Mouse (Mus musculus) monocyte, adult 5-6 weeks (primary cell): ENCODE data around the gene Synpo2l. TPM values are rescaled to one million over a fixed set of nuclear protein-coding genes. Genes with fewer than 3 reads are reported as not detected.
A peak's percentile ranks its signal among the peaks of the same experiment; 100 is the strongest.
"Not testable (repeated sequence)": the region's sequence is repeated elsewhere in the genome, so short reads cannot be mapped to it uniquely, and the experiment has no call there.

Source experiments
- ATAC-seq: fragments of 153-309, 156-312 bp; replicated peaks from 2 replicates; pipeline ENCODE4 v1.8.0; 2017; ENCODE audit warnings: mild to moderate bottlenecking; ENCODE audit not compliant: low TSS enrichment, insufficient number of reproducible peaks, severe bottlenecking, poor library complexity, low FRiP score
- total RNA-seq: library from RNA; stranded (forward); fragments of 200-1000, 200-491, 200-594 nt; gene quantifications from 3 replicates; pipeline ENCODE4 v1.2.3, GENCODE M21; 2017

Gene Synpo2l
- total RNA-seq, result not detected in 3 replicates

DNA sequence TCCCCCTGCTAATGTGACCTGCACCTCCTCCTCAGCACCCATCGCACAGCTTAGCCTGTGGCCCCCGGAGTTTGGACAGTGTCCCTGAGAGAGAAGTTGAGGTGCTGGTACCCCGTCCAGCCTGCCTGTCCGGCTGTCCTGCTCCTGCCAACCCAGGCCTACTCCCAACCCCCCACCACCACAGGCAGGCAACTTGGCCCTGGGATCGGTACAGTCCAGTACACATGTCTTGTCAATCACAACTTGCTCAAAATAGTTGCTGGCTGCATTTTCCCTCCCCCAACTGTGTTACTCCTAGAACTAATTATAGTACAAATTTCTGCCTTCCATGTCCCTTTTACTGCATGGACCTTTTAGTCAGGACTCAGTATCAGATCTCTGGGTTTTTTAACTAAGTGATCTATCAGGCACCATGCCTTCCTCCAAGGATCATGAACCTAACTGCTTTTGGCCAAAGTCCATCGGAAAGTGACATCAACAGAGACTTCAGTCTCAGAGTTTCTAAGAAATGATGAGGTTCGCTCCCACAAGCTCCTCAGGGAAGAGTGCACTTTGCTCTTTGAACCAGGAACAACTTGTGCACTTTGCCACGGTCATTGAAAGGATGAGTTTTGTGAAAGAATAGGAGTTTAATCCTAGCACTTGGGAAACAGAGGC is at the start of gene Synpo2l:
Gene Synpo2l (minus strand): TSS at position 201 of the 657 bp plus-strand sequence.
- ATAC-seq, result no peak

DNA sequence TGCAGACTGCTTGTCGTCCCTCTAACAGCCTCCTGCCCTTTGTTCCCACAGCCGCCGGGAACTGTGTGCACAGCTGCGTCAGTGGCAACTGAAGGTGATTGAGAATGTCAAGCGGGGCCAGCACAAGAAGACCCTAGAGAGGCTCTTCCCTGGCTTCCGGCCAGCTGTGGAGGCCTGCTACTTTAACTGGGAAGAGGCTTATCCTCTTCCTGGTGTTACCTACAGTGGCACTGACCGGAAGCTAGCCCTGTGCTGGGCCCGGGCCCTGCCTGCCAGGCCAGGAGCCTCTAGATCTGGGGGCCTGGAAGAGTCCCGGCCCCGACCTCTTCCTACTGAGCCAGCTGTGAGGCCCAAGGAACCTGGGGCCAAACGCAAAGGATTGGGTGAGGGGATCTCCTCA is 45.7 kb upstream of the Synpo2l start:
- no peak for ATAC-seq

DNA sequence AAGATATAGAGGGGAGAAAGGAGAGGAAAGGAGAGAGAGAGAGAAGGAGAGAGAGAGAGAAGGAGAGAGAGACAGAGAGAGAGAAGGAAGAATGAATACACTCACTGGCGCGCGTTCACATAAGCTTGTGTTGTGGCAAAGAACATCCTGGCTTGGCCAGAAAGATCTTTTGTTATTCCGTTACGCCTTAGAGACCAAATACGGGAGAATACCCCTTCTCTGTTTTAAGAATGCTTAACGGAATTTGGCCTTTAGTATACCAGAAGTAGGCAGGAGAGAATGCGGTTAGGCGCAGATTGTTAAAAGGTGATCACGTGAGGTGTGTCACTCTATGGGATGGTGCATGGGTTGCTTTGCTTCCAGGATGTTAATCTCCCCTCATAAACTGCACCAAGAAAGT is 40.1 kb upstream of the Synpo2l start:
- no peak for ATAC-seq

DNA sequence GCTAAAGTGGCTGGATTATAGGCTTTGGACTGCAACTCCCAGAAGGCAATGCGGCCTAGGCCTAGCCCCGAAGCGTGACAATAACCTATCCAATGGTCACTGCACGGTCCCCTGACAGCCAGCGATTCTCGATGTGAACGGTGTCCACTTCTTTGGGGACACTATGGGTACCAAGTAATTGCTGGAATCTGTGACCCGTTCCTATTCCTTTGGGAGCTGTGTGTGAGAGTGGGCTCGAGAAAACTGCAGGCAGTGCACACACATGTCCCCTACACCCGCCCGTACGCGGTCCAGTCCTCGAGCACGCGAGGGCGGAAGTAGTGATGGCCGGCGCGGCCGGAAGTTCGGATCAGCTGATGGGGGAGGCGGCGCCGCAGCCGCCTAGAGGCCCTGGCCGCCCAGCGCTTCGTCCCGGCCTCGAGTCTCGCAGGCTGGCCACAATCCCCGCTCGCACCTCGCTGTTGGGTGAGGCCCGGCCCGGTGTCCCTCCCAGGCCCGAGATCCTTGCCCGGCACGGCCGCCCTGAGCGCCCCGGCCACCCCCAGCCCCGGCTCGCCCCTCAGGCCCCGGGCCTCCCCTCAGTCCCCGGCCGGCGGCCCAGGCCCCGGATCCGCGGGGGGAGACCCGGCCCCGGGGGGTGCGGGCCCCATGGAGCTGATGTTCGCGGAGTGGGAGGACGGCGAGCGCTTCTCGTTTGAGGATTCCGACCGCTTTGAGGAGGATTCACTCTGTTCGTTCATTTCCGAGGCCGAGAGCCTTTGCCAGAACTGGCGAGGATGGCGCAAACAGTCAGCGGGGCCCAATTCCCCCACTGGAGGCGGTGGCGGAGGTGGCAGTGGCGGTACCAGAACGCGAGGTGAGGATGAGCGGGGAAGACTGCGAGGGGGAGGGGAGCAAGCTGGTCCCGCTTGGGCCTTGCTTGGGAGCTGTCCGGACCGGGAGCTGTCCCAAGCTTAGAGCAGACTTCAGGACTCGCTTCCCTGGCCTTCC is 39.3 kb upstream of the Synpo2l start, which contains the start of gene Zswim8:
Gene Zswim8 (plus strand): TSS at position 352 of the 990 bp plus-strand sequence.
- ATAC-seq, result peak; percentile 83

DNA sequence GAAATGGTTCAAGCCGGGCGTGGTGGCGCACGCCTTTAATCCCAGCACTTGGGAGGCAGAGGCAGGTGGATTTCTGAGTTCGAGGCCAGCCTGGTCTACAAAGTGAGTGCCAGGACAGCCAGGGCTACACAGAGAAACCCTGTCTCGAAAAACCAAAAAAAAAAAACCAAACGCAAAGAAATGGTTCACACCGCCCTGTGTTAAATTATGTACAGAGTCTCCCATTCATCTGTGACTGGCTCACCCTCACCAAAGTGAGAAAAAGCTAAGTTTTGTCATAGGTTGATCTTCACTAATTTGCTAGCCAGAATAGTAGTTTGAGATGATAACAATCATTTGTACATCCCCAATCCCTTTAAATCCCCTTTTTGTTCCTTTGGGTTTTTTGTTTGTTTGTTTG is 35.3 kb upstream of the Synpo2l start:
- ATAC-seq, result not testable (repeated sequence)

DNA sequence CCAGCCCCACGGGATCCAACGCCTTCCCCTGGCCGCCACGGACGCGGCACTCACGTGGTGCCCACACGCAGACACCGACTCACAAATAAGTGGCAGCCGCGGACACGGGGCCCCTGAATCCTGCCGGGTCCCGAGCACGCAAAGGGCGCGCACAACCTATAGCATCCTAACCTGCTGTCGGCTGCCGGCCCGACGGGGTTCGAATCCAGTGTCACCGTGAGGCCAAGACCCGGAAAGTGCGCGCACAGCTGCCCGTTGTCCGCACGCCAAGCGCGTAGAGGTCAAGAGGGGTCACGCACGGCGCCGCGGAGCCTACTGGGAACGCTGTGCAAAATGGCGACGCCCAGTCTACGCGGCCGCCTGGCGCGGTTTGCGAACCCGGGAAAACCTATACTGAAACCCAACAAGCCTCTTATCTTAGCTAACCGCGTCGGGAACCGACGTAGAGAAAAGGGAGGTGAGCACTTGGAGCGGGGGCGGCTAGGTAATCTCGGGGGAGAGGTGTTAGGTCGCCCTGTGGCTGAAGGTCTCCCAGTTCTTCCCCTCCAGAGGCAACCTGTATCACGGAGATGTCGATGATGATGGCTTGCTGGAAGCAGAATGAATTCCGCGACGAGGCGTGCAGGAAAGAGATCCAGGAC is 34.7 kb upstream of the Synpo2l start, which contains the start of gene Chchd1:
Gene Chchd1 (plus strand): TSS at position 266 of the 641 bp plus-strand sequence.
- peak; percentile 87 for ATAC-seq

DNA sequence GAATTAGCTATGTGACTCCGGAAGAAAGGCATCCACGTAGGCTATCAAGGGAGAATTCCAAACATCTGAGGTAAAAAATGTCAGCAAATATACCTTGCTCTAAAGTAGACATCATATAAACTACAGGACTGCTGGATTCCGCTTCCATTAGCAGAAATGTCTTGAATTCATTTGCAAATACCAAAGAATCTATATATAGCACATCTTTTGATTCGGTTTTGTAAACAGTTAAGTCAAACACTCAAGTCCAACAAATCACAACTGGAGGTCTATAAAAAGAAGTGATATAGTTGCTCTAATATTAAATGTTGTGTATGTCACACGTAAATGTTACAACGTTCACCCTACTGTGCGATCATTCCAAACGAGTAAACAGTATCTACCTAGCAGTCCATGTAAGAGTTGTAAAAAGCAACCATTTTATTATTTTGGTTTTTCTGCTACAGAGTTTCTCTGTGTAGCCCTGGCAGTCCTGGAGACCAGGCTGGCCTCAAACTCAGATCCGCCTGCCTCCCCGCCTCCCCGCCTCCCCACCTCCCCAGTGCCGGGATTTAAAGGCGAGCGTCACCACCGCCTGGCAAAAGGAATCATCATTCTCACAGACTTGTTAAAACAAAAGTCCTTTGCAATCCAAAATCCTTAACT is 34.1 kb upstream of the Synpo2l start:
- no peak for ATAC-seq

DNA sequence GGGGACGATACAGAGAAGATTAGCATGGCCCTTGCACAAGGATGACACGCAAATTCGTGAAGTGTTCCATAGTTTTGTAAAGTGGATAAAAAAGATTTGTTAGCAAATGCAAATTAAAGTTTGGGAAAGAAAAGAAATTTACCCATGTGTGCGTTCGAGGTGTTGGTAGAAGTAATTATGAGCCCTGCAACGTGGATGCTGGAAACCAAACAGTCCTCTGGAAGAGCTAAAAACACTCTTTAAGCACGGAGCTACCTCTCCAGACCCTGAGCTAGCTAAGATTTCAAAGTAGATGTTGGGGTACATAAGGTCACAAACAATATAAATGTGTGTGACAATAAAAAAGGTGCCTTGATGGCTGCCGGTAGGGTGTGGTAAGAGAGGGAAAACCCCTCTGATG is 33.4 kb upstream of the Synpo2l start:
- no peak for ATAC-seq

DNA sequence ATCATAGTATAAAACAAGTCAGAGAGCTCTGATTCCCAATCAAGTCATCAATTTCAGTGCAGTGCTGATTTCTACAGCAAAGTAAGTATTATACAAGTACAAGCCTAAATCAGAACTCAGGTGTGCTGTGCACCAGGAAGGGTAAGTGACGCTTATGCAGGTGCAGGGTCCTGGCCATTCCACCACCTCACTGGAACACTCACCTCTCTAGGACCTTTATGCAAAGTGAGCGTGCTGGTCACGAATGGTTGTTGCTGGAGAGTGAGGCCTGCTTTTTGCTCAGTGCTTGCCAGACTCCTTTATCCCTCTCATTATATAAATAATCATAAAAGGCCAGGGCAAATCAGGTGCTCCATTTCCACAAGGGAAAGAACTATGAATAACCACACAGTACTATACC is 32.2 kb upstream of the Synpo2l start:
- ATAC-seq, result no peak

DNA sequence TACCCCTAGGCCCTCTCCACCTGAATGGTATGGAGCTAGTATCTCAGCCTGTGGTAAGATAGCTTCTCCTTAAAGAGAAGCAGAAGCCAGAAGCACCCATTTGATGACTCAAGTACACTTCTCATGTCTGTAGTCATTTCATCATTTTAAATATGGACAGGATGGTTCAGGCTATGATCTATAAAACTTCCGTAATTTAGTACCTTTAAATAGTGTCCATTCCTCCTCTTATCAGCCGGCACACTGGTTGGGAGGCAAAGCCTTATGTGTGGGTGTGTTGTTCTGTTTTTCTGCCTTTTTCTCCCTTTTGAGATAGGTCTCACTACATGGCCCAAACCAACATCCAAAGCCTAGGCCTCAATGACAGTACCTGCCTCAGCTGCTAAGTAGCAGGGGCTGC is 30.4 kb upstream of the Synpo2l start:
- no peak for ATAC-seq

DNA sequence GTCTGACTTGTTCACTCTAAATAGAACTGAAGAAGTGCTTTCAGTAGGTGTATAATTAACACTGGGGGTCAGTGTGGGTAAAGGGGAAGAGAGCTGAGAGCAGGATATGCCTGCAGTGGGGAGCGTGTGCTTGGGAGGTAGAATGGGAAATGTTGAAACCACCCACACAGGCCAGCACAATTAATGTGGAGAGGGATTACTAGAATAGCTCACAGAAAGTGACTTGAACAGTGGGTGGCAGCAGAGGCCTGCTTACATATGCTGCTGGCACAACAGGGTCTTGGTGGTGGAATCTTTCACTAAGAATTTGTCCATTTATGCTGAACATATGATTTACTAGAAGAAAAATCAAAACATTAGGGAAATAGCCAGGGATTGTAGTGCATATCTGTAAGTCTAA is 28.8 kb upstream of the Synpo2l start:
- ATAC-seq, result no peak

DNA sequence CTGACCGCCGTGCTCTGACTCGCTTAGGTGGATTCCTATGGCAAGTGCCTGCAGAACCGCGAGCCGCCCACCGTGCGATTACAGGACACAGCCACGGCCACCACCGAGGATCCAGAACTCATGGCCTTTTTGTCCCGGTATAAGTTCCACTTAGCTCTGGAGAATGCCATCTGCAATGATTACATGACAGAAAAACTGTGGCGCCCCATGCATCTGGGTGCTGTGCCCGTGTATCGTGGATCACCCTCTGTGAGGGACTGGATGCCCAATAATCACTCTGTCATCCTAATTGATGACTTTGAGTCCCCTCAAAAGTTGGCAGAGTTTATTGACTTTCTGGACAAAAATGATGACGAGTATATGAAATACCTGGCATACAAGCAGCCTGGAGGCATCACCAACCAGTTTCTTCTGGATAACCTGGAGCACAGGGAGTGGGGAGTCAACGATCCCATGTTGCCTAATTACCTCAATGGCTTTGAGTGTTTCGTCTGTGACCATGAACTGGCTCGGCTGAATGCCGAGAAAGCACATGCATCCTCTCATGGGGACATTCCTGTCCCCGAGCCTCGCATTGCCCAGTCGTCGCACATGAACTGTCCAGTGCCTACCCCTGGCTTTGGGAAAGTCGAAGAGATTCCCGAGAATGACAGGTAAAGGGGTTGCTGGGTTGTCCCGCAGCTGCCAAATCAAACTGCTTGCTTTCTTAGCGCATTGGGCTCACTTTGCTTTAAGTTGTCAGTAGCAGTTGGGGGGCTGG is 27.8 kb upstream of the Synpo2l start:
- peak; percentile 25; the same call in 1 of the 2 replicates for ATAC-seq

DNA sequence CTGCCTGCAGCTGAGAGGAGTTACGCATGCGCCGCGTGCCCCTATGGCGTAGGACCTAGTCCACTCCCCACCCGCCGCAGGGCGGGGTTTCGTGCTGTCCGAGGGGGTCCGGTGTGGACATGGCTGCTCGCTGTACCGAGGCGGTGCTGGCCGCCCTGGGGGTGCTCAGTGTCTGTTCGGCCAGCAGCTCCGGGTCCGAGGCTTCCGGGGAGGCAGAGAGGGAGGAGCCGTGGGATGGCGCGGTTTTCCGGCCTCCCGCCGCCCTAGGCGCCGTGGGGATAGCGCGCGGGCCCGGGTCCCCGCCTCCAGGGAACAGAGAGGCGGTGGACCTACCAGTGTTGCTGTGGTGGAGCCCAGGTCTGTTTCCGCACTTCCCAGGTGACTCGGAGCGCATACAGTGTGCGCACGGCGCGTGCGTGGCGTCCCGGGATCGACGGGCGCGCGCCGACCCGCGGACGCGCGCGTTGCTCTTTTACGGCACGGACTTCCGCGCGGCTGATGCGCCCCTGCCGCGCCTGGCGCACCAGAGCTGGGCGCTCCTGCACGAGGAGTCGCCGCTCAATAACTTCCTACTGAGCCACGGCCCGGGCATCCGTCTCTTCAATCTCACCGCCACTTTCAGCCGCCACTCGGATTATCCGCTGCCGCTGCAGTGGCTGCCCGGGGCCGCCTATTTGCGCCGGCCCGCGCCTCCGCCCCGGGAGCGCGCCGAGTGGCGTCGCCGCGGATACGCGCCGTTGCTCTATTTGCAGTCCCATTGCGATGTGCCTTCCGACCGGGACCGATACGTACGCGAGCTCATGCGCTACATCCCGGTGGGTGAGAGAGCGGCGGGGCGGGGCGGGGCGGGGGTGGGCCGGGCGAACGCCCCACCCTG is 27.0 kb upstream of the Synpo2l start, which contains the start of gene Fut11:
Gene Fut11 (plus strand): TSS at position 85 of the 877 bp plus-strand sequence.
- peak; percentile 60 for ATAC-seq

DNA sequence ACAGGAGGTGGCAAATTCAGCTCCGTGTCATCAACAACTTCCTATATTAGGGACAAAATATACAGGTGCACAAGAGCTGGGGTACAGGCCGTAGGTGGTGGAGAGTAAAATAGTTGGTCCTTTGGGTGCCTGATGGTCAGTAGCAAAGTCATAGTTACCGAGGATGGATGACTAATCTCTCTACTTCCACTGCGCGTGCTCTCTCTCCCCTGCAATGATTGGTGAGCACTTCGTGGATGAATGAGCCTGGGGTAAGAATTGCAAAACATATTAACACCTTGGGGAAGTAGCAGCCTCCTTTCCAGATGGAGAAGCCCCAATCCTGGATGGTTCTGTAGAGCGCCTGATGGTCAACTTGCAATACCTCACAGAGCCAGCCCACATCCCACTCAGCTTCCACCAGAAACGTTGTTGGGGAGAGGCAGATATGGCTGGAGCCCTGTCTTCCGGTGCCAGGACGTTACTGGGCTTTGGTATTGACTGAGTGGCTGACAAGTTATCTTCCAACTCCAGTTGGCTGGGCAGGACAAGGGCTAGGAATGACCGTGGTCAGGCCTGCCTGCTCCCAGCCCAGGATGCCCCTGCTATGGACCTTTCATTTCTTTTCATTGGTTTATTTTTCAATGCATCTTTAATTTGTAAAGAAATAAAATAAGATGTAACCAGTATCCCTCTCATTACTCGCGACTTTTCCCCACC is 26.2 kb upstream of the Synpo2l start:
- no peak for ATAC-seq

DNA sequence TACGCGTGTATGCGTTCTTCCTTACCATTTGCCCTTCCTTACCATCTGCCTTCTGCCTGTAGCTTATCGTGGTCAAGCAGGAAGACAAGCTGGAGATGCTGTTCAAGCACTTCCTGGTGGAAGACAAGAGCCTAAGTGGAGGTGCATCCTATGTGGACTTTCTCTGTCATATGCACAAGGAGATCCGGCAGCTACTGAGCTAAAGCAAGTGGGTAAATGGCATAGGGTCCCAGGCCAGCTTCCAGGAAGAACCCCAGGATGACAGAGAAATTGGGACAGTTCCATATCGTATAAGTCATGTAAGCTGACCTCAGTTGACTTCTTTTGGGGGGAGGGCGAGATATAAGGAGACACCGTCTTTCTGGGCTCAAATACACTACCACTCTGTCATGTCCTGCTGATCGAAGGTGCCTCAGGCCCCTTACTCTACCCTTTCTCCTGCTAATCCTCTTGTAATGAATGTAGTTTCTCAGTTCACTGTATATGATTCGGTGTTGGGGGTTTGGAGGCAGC is 25.5 kb upstream of the Synpo2l start:
- ATAC-seq, result no peak

DNA sequence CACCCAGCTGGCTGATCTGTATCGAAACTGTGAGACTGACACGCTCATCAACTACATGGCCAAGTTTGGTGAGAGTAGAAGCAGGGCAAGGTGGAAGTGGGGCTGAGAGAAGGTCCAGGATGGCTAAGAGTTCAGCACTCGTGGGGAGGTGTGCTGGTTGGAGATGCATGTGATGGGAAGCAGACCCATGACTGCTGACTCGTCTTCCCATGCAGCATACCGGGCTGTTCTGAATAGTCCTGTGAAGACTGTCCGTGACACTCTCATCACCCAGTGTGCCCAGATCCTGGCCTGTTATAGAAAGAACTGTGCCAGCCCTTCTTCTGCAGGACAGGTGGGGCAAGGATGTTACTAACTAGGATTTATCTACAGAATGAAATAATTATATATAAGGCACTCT is 23.6 kb upstream of the Synpo2l start:
- ATAC-seq, result no peak
